Mouse (Mus musculus): ENCODE data around the gene Ptprb. TPM values are rescaled to one million over a fixed set of nuclear protein-coding genes. Genes with fewer than 3 reads are reported as not detected.

Gene Ptprb
- total RNA-seq, 4 experiments from 2014 or later, result 40.5 to 66.0 (median 57.0) TPM

DNA sequence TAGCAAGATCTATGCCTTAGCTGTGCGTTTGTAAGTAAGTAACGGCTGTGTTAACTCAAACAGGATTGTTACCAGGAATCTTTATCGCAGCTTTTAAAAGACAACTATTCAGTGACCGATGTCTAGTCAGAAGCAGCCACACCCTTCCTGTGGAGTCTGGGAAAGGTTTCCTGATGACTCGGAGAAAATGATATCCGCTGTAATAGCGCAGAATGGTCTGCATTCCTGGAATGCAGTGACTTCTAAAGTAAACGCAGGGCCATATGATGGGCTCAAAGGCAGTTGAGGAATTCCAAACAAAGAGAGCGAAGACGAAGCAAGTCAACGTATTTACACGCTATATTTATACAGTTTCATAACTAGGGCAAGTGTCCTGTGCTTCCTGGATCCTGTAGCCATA, 22.5 kb downstream of the Ptprb start:
- DNase-seq, result no peak

DNA sequence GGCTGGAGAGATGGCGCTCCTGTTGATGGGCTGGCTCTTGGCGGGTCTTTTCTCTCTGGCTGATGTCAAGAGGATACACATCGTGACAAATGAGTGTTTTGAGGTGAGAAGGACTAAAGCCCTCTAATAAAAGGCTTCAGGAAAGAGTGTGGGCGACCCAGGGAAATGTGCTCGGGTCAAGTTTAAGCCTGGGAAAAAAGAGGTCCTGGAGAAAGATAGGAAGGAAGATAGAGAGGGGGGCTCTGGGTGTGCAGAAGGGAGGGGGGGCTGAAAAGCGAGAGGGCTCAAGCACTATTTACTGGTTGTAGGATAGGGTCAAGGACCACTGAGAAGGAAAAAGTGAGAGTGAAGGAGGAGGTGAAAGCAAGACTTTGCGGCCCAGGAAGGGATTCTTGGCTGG, 25.5 kb downstream of the Ptprb start:
- DNase-seq, result no peak

DNA sequence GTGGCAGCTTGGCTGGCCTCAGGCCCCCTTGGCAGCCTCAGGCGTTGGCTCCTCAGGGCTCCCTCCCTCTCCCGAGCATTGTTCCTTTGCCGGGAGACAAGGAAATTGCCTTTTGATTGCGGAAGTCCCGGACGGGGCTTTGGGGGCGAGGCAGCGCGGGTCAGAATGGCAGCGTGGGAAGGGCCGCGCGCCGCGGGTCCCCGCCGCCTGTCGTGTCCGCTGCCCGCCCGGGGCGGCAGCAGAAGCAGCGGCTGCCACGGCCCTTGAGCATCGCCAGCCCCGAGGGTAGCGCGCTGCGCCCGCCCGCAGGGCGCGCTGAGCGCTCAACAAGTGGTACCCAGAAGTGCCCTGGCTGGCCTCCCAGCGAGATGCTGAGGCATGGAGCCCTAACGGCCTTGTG, 25.9 kb downstream of the Ptprb start:
- peak; percentile 36 for DNase-seq

DNA sequence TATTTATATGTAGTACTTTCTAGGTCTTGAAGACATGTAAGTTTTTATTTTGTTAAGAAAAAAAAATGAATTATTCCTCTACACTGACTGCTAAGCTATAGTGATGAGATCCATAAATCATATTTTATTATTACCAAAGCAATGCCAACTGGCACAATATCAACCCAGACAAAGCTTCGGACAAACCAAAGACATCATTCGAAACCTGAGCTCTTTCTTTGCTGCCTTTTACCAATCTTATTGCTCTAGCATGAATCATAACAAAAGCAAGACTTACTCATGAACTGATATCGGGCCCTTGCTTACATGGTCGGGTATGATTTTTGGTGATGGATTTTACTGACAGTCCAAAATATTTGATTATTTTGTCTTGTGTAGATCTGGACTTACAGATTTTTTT, 29.0 kb downstream of the Ptprb start:
- no peak for DNase-seq

GRCm38 (mm10) chr10:116309460-116309859, 34.1 kb downstream of the Ptprb start:
- no peak for DNase-seq

DNA sequence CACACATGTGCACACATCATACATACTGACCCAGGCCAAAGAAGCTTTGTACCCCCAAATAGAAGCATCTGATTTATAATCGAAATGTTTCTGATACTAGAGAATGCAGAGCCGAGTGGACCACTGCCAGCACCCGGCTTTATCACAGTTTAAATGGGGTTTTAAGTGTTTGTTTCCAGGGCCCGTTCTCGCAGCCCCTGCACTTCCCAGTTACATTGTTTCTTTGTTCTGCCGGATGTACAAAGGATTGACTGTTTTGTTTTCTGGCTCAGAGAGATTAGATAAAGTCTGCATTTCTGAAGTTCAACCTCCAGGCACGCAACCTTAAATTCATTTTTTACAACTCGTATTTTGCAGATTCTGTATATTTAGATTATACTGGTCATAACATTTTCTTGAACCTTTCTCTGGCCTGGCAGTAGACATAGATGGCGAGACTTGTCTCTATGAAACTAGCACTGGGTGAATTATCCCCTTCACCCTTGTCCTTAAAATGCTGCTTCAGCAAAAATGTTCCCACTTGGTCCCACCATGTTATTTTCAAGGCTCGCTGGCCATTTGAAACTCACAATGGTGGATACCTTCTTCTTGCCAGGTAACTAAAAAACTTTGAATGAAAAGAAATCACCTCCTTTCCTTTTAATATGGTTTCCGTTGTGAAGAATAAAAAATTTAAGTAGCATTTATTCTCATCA, 35.3 kb downstream of the Ptprb start:
- no peak for DNase-seq

GRCm38 (mm10) chr10:116319246-116319645, 43.9 kb downstream of the Ptprb start:
- peak; percentile 68 for DNase-seq

- DNase-seq, result no peak
Measured at GRCm38 (mm10) chr10:116329086-116329485, 53.8 kb downstream of the Ptprb start.

DNA sequence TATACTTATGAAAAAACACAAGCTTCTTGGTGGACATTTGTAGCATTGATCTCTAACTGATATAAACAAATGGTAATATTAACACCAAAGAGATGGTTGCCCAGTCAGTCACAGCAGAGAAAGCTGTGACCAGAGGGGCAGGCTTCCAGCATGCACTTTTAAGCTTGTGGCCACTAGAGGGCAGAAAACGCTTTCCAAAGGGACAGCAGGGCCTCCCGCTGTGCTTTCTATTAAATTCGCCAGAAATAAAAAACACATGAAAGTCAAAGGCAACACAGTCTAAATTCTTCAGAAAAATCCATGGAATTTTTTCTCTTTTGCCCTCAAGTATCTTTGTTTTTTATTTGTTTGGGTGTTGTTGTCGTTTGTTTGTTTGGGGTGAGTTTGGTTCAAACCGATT, 55.1 kb downstream of the Ptprb start:
- peak; percentile 42 for DNase-seq

- no peak for DNase-seq
Measured at GRCm38 (mm10) chr10:116330961-116331510, 55.7 kb downstream of the Ptprb start.

DNA sequence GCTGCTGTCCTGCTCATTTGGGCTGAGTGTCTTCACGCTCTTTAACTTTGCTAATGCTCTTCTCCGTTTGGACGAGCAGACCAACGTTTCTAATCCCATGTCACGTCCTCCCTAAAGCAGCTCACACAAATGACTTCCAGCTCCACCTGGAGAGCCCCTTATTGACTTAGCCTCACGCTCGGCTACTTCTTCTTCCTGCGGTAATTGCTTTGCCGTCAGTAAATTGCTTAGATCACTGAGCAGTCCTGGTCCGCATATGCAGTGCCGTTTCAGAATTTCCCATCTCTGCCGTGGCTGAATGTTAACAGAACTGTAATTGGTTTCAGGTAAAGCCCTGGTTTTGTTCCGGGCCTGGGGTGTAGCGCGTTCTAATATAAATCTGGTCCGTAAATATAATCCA, 58.3 kb downstream of the Ptprb start:
- no peak for DNase-seq

DNA sequence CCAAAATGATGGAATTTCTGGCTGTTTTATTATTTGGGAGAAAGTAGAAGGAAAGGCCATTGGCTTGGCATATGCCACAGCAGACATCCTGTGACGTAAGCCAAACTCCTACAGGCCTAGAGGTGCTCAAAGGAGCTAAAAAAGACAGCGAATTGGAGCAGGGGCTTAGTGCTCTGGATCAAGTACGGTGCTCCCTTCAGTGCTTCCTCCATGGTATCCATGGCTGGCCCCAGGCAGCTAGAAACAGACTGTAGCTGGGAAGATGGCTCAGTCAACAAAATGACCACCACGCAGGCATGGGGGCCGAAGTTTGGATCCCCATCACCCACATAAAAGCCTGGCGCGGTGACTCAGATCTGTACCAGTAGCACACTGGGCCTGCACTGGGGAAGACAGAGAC, 58.8 kb downstream of the Ptprb start:
- no peak for DNase-seq

- no peak for DNase-seq
Measured at GRCm38 (mm10) chr10:116335328-116335727, 60.0 kb downstream of the Ptprb start.

DNA sequence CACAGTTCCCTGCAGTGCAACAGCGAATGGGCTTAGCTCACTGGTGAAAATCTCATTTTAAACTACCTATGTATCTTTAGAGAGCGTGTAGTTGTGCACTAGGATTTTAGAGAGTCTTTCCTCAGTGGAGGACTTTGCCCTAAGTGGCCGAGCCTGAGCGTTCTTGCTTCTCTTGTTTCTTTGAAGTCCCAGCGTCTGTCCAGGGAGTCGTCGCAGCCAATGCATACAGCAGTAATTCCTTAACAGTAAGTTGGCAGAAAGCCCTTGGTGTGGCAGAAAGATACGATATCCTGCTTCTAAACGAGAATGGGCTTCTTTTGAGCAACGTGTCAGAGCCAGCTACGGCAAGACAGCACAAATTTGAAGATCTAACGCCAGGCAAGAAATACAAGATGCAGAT, 65.9 kb downstream of the Ptprb start:
- DNase-seq, result no peak

GRCm38 (mm10) chr10:116346618-116347184, 71.4 kb downstream of the Ptprb start:
- DNase-seq, result no peak

DNA sequence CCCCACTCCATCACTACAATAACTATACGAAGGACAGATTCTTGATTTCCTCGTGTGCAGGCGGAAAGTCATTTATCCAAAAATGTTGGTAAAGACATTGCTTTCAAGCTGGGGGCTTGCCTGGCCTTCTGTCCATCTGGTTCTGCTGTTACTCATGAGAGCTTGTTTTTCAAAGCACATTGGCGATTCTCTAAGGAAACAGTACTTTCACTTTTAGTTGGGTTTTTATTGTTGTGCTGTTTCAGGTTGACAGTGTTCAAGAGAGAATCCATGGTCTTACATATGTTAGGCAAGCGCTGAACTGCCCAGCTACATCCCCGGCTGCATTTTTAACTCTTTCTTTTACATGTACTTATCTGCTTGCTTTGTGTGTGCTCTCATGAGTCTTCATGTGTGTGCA, 73.7 kb downstream of the Ptprb start:
- no peak for DNase-seq

GRCm38 (mm10) chr10:116350532-116350931, 75.2 kb downstream of the Ptprb start:
- DNase-seq, result no peak

DNA sequence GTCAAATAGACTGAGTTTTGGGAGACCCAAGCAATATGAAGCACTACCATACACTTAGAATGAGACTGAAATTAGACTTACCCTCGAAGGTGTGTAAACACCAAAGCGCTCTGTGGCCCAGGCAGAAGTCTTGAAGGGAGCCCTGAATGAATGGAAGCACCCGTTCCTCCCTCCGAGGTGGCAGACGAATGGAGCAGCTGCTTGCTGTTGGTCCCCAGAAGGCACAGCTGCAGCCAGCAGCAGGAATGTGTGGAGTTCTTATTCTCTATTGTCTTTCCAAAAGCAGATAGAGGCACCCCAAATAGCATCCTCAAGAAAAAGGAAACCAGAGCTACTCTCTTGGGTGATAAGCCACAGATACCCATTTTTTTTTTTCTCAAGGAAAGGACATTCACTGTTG, 79.0 kb downstream of the Ptprb start:
- no peak for DNase-seq

DNA sequence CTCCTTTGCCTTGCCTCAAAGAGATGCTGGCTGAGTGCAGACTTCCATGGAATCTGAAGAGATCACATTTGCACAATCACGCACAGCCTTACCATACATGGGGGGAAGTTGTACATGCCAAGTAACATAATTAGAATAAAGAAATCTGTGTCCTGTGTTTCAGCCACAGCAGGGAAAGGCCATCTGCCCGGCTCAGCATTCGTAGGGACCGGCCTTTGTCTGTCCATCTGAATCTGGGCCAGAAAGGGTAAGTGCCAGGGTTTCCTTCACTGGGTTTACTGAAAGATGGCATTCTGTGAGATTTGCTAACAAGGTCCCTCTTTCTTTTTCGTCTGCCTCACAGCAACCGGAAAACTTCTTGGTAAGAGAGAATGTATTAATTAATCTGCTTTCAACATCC, 86.9 kb downstream of the Ptprb start:
- DNase-seq, result no peak

GRCm38 (mm10) chr10:116362645-116363044, 87.3 kb downstream of the Ptprb start:
- DNase-seq, result no peak

GRCm38 (mm10) chr10:116364759-116365158, 89.4 kb downstream of the Ptprb start:
- no peak for DNase-seq

GRCm38 (mm10) chr10:116370991-116371725, 95.8 kb downstream of the Ptprb start:
- DNase-seq, result no peak

DNA sequence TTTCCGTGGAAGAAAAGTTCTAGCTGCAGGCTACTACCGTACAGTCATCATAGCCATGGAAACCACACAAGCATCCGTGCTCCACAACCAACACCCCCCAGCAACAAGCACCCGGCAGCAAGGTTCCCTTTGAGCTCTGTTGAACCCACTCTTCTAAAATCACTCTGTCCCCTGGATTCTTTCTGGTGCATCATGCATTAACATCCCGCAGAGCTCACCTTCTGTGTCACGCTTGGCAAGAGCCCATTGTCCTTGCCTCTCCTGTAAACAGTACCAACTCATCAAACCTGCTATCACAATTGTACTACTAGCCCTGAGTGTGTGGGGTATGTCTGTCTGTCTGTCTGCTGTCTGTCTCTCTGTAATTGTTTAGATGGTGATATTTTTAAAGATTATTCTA, 98.8 kb downstream of the Ptprb start:
- no peak for DNase-seq

DNA sequence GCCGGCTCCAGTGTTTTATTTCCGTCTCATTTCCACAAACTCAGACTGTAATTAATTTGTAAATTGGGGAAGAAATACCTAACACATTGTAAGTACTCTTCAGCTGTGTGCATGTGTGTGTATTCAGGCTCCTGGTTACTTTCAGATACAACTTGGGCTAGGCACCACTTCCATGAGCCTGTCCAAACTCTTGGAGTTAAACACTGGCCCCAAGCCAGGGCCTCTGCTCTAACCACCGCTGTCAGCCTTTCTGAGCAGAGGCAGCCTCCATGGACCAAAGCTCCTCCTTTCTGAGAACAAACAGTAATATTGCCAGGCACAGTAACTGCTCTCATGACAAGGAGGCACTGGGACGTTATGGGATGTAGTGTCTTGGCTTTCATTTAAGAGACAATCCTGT, 101.5 kb downstream of the Ptprb start:
- no peak for DNase-seq
